Mouse (Mus musculus): Measurements from ENCODE around the gene Icam2.

GRCm38 (mm10) chr11:106426447-106426846, 38.6 kb upstream of the Icam2 start:
- TF ChIP-seq CTCF (IDR thresholded peaks at IDR 0.05; ENCODE audit: low read depth, low read length), result no peak
- TF ChIP-seq POLR2A (IDR thresholded peaks at IDR 0.05; ENCODE audit: borderline replicate concordance, low read depth, low read length), result no peak

All from bone marrow macrophage, adult 2 months (primary cell).